16 mouse cellular contexts compared by ENCODE assay signal in genomic region chr13:49044145-49044561, GRCm38 (mm10).
DNase-seq lines count a peak whose midpoint lies in the region; ATAC-seq lines count a peak whose summit lies in the region.
"Had no signal": no experiment of that assay in that cellular context is flagged by ENCODE, and none has a peak within 500 bp of the region (broad histone marks: within the 10 kb centered on the region; RNA-seq: fewer than 3 reads in every experiment).

No protein-coding gene starts in this region.

- 14% methylated on average over 10 of the region's 10 CpGs for WGBS in neural tube, embryonic 15.5 days
- WGBS in forebrain, embryonic 11.5 days, result 18% methylated on average over 10 of the region's 10 CpGs
- 10% methylated on average over 10 of the region's 10 CpGs for WGBS in midbrain, embryonic 12.5 days

- no peaks in the 10 kb centered on the region for H3K9me3 ChIP-seq in neural tube, embryonic 15.5 days (replicated peaks)
- no peaks in the 10 kb centered on the region for H3K9me3 ChIP-seq in forebrain, embryonic 11.5 days (ENCODE audit: control insufficient read depth, low read length)
- H3K9me3 ChIP-seq in midbrain, embryonic 12.5 days, result no peaks in the 10 kb centered on the region
- H3K9me3 ChIP-seq: embryonic facial prominence, embryonic 15.5 days had no signal

- DNase-seq in neural tube, embryonic 10.5 days (ENCODE audit: extremely low spot score, low spot score), result peak; percentile 29
- DNase-seq in forebrain, embryonic 11.5 days (ENCODE audit: low spot score), result no peak
- no peak for DNase-seq in urinary bladder, postnatal 14 days (ENCODE audit: low spot score)
- DNase-seq in right cerebral cortex, adult 18-20 months, result no peak
- DNase-seq: cerebellum, adult 9-10 months; heart, adult 18-20 months; heart, postnatal 36 days; liver, postnatal 0 days; lung, postnatal 4 days; right cerebral cortex, postnatal 25 days; thymus, postnatal 14 days had no signal

- ATAC-seq in neural tube, embryonic 15.5 days (ENCODE audit: low FRiP score), result no peak
- ATAC-seq in forebrain, embryonic 11.5 days (replicated peaks; ENCODE audit: low FRiP score), result peak; percentile 72
- peak; percentile 71 for ATAC-seq in midbrain, embryonic 12.5 days (ENCODE audit: low FRiP score, low read depth)
- no peak for ATAC-seq in inflammation-experienced regulatory T-cells, adult 6 months
- ATAC-seq: CD4-positive, CD25-positive, alpha-beta regulatory T cell, adult 4 months; liver, postnatal 0 days had no signal

- no peaks in the 10 kb centered on the region for H3K4me1 ChIP-seq in neural tube, embryonic 15.5 days
- peaks cover 3% of the 10 kb centered on the region for H3K4me1 ChIP-seq in forebrain, embryonic 11.5 days (replicated peaks; ENCODE audit: control insufficient read depth, insufficient read depth, low read length)
- peaks cover 11% of the 10 kb centered on the region for H3K4me1 ChIP-seq in midbrain, embryonic 12.5 days
- H3K4me1 ChIP-seq: embryonic facial prominence, embryonic 15.5 days had no signal

- H3K4me3 ChIP-seq in neural tube, embryonic 15.5 days (replicated peaks), result no peak overlapping the region
- H3K4me3 ChIP-seq in forebrain, embryonic 11.5 days (ENCODE audit: low read depth, low read length), result no peak overlapping the region
- no peak overlapping the region for H3K4me3 ChIP-seq in midbrain, embryonic 12.5 days
- H3K4me3 ChIP-seq: embryonic facial prominence, embryonic 15.5 days had no signal

- H3K27me3 ChIP-seq in neural tube, embryonic 15.5 days (replicated peaks), result no peaks in the 10 kb centered on the region
- H3K27me3 ChIP-seq in forebrain, embryonic 11.5 days (ENCODE audit: control insufficient read depth, insufficient read depth, low read length), result no peaks in the 10 kb centered on the region
- no peaks in the 10 kb centered on the region for H3K27me3 ChIP-seq in midbrain, embryonic 12.5 days
- H3K27me3 ChIP-seq: embryonic facial prominence, embryonic 15.5 days had no signal

- no peak overlapping the region for H3K27ac ChIP-seq in neural tube, embryonic 15.5 days (replicated peaks)
- H3K27ac ChIP-seq in forebrain, embryonic 11.5 days (ENCODE audit: low read depth, low read length), result no peak overlapping the region
- peak overlapping the region; percentile 39 for H3K27ac ChIP-seq in midbrain, embryonic 12.5 days (replicated peaks)
- H3K27ac ChIP-seq: embryonic facial prominence, embryonic 15.5 days had no signal

- no peak overlapping the region for H3K4me2 ChIP-seq in neural tube, embryonic 15.5 days
- H3K4me2 ChIP-seq in forebrain, embryonic 11.5 days (ENCODE audit: low read depth, low read length, severe bottlenecking), result no peak overlapping the region
- no peak overlapping the region for H3K4me2 ChIP-seq in midbrain, embryonic 12.5 days (replicated peaks)
- H3K4me2 ChIP-seq: embryonic facial prominence, embryonic 15.5 days had no signal

- H3K9ac ChIP-seq in neural tube, embryonic 15.5 days (replicated peaks), result no peak overlapping the region
- peak overlapping the region; percentile 32 for H3K9ac ChIP-seq in forebrain, embryonic 11.5 days (ENCODE audit: low read length)
- peak overlapping the region; percentile 16; the same call in 1 of the 2 replicates for H3K9ac ChIP-seq in midbrain, embryonic 12.5 days (replicated peaks)
- H3K9ac ChIP-seq: embryonic facial prominence, embryonic 15.5 days; liver, postnatal 0 days had no signal

- H3K36me3 ChIP-seq in neural tube, embryonic 15.5 days, result peaks cover 32% of the 10 kb centered on the region
- H3K36me3 ChIP-seq in forebrain, embryonic 11.5 days (ENCODE audit: control insufficient read depth, insufficient read depth, low read length), result no peaks in the 10 kb centered on the region
- H3K36me3 ChIP-seq in midbrain, embryonic 12.5 days, result peaks cover 25% of the 10 kb centered on the region; the same call in 1 of the 2 replicates
- H3K36me3 ChIP-seq: embryonic facial prominence, embryonic 15.5 days had no signal

Comparison
In these comparisons a context has a peak if more than half of its experiments do, and no peak if none do; other contexts are left out.
1. ATAC-seq: peak in forebrain, embryonic 11.5 days (single experiment) and midbrain, embryonic 12.5 days (single experiment); none in neural tube, embryonic 15.5 days (single experiment) and inflammation-experienced regulatory T-cells, adult 6 months (single experiment).